Mouse (Mus musculus): ENCODE data around the gene Zdhhc16. TPM values are rescaled to one million over a fixed set of nuclear protein-coding genes. Genes with fewer than 3 reads are reported as not detected.
"Not testable (repeated sequence)": the region's sequence is repeated elsewhere in the genome, so short reads cannot be mapped to it uniquely, and the experiment has no call there.

Gene Zdhhc16
- polyA plus RNA-seq, 1 experiment = 25.3 TPM

- Histone ChIP-seq H3K36me3 (replicated peaks; ENCODE audit: low read length) (peaks cover 38% of the 10 kb centered on the region), H3K4me1 (peaks cover 71% of the 10 kb centered on the region), H3K27me3 (replicated peaks) (no peaks in the 10 kb centered on the region), H3K9me3 (no peaks in the 10 kb centered on the region), H3K4me3 (replicated peaks) (peak overlapping the region; percentile 97)
- TF ChIP-seq GATA1 (IDR thresholded peaks at IDR 0.05; ENCODE audit: borderline replicate concordance, low read length) (no peak), FLI1 (IDR thresholded peaks at IDR 0.05; ENCODE audit: low read length) (no peak)
Observed at GRCm38 (mm10) chr19:41913774-41914591, 19.3 kb upstream of the Zdhhc16 start.

GRCm38 (mm10) chr19:41914592-41914882 lies 18.7 kb upstream of the Zdhhc16 start:
- peaks cover 72% of the 10 kb centered on the region for H3K4me1 ChIP-seq
- H3K27me3 ChIP-seq (replicated peaks); H3K9me3 ChIP-seq: not testable (repeated sequence)
- H3K4me3 ChIP-seq (replicated peaks) = peak overlapping the region; percentile 97
- peaks cover 43% of the 10 kb centered on the region for H3K36me3 ChIP-seq (replicated peaks; ENCODE audit: low read length)

GRCm38 (mm10) chr19:41915294-41915693 lies 18.0 kb upstream of the Zdhhc16 start:
- no peaks in the 10 kb centered on the region for H3K9me3 ChIP-seq
- H3K36me3 ChIP-seq (replicated peaks; ENCODE audit: low read length) = peaks cover 51% of the 10 kb centered on the region
- TF ChIP-seq GATA1 (IDR thresholded peaks at IDR 0.05; ENCODE audit: borderline replicate concordance, low read length) (no peak), FLI1 (IDR thresholded peaks at IDR 0.05; ENCODE audit: low read length) (no peak)
- H3K27me3 ChIP-seq (replicated peaks) = no peaks in the 10 kb centered on the region
- H3K4me3 ChIP-seq (replicated peaks) = peak overlapping the region; percentile 97
- peaks cover 67% of the 10 kb centered on the region for H3K4me1 ChIP-seq

- H3K9me3 ChIP-seq = no peaks in the 10 kb centered on the region
- TF ChIP-seq FLI1 (IDR thresholded peaks at IDR 0.05; ENCODE audit: low read length) (no peak), GATA1 (IDR thresholded peaks at IDR 0.05; ENCODE audit: borderline replicate concordance, low read length) (no peak)
- peak overlapping the region; percentile 74 for H3K4me3 ChIP-seq (replicated peaks)
- no peaks in the 10 kb centered on the region for H3K27me3 ChIP-seq (replicated peaks)
- peaks cover 67% of the 10 kb centered on the region for H3K36me3 ChIP-seq (replicated peaks; ENCODE audit: low read length)
- peaks cover 66% of the 10 kb centered on the region for H3K4me1 ChIP-seq
Observed at GRCm38 (mm10) chr19:41916853-41917252, 16.4 kb upstream of the Zdhhc16 start.

- Histone ChIP-seq H3K4me3 (replicated peaks) (no peak overlapping the region), H3K36me3 (replicated peaks; ENCODE audit: low read length) (peaks cover 87% of the 10 kb centered on the region), H3K9me3 (no peaks in the 10 kb centered on the region), H3K27me3 (replicated peaks) (no peaks in the 10 kb centered on the region), H3K4me1 (peaks cover 47% of the 10 kb centered on the region)
- TF ChIP-seq FLI1 (IDR thresholded peaks at IDR 0.05; ENCODE audit: low read length) (no peak), GATA1 (IDR thresholded peaks at IDR 0.05; ENCODE audit: borderline replicate concordance, low read length) (no peak)
Observed at GRCm38 (mm10) chr19:41919471-41919870, 13.8 kb upstream of the Zdhhc16 start.

- H3K4me3 ChIP-seq (replicated peaks) = no peak overlapping the region
- H3K9me3 ChIP-seq = no peaks in the 10 kb centered on the region
- peaks cover 86% of the 10 kb centered on the region for H3K36me3 ChIP-seq (replicated peaks; ENCODE audit: low read length)
- H3K4me1 ChIP-seq = peaks cover 37% of the 10 kb centered on the region
- no peaks in the 10 kb centered on the region for H3K27me3 ChIP-seq (replicated peaks)
- TF ChIP-seq FLI1 (IDR thresholded peaks at IDR 0.05; ENCODE audit: low read length) = no peak
- no peak for TF ChIP-seq GATA1 (IDR thresholded peaks at IDR 0.05; ENCODE audit: borderline replicate concordance, low read length)
Observed at GRCm38 (mm10) chr19:41920412-41921067, 12.7 kb upstream of the Zdhhc16 start.

GRCm38 (mm10) chr19:41932686-41933085 lies 594 bp upstream of the Zdhhc16 start:
- no peak for TF ChIP-seq FLI1 (IDR thresholded peaks at IDR 0.05; ENCODE audit: low read length)
- no peak for TF ChIP-seq GATA1 (IDR thresholded peaks at IDR 0.05; ENCODE audit: borderline replicate concordance, low read length)
- H3K4me3 ChIP-seq (replicated peaks) = peak overlapping the region; percentile 96

GRCm38 (mm10) chr19:41934124-41934523 lies 844 bp downstream of the Zdhhc16 start:
- H3K4me1 ChIP-seq = peaks cover 52% of the 10 kb centered on the region
- TF ChIP-seq FLI1 (IDR thresholded peaks at IDR 0.05; ENCODE audit: low read length) (no peak), GATA1 (IDR thresholded peaks at IDR 0.05; ENCODE audit: borderline replicate concordance, low read length) (no peak)
- H3K27me3 ChIP-seq (replicated peaks) = no peaks in the 10 kb centered on the region
- H3K4me3 ChIP-seq (replicated peaks) = peak overlapping the region; percentile 96
- H3K9me3 ChIP-seq = no peaks in the 10 kb centered on the region
- peaks cover 52% of the 10 kb centered on the region for H3K36me3 ChIP-seq (replicated peaks; ENCODE audit: low read length)

More at GRCm38 (mm10) chr19:41932686-41933085, 594 bp upstream of the Zdhhc16 start:
- Histone ChIP-seq H3K4me1 (peaks cover 49% of the 10 kb centered on the region), H3K36me3 (replicated peaks; ENCODE audit: low read length) (peaks cover 54% of the 10 kb centered on the region), H3K9me3 (no peaks in the 10 kb centered on the region), H3K27me3 (replicated peaks) (no peaks in the 10 kb centered on the region)

GRCm38 (mm10) chr19:41935921-41936320 lies 2.6 kb downstream of the Zdhhc16 start:
- TF ChIP-seq GATA1 (IDR thresholded peaks at IDR 0.05; ENCODE audit: borderline replicate concordance, low read length) (no peak), FLI1 (IDR thresholded peaks at IDR 0.05; ENCODE audit: low read length) (no peak)
- no peaks in the 10 kb centered on the region for H3K27me3 ChIP-seq (replicated peaks)
- H3K36me3 ChIP-seq (replicated peaks; ENCODE audit: low read length) = peaks cover 56% of the 10 kb centered on the region
- peaks cover 44% of the 10 kb centered on the region for H3K4me1 ChIP-seq
- H3K9me3 ChIP-seq = no peaks in the 10 kb centered on the region
- no peak overlapping the region for H3K4me3 ChIP-seq (replicated peaks)

GRCm38 (mm10) chr19:41938539-41938938 lies 5.3 kb downstream of the Zdhhc16 start:
- H3K36me3 ChIP-seq (replicated peaks; ENCODE audit: low read length) = peaks cover 78% of the 10 kb centered on the region
- no peak overlapping the region for H3K4me3 ChIP-seq (replicated peaks)
- H3K27me3 ChIP-seq (replicated peaks) = no peaks in the 10 kb centered on the region
- H3K9me3 ChIP-seq = no peaks in the 10 kb centered on the region
- TF ChIP-seq FLI1 (IDR thresholded peaks at IDR 0.05; ENCODE audit: low read length) (no peak), GATA1 (IDR thresholded peaks at IDR 0.05; ENCODE audit: borderline replicate concordance, low read length) (no peak)
- H3K4me1 ChIP-seq = peaks cover 27% of the 10 kb centered on the region

Data from megakaryocyte, embryonic 14.5 days (primary cell).